Mouse (Mus musculus): ENCODE measurements around the gene Ager.

The Ager gene

DNA sequence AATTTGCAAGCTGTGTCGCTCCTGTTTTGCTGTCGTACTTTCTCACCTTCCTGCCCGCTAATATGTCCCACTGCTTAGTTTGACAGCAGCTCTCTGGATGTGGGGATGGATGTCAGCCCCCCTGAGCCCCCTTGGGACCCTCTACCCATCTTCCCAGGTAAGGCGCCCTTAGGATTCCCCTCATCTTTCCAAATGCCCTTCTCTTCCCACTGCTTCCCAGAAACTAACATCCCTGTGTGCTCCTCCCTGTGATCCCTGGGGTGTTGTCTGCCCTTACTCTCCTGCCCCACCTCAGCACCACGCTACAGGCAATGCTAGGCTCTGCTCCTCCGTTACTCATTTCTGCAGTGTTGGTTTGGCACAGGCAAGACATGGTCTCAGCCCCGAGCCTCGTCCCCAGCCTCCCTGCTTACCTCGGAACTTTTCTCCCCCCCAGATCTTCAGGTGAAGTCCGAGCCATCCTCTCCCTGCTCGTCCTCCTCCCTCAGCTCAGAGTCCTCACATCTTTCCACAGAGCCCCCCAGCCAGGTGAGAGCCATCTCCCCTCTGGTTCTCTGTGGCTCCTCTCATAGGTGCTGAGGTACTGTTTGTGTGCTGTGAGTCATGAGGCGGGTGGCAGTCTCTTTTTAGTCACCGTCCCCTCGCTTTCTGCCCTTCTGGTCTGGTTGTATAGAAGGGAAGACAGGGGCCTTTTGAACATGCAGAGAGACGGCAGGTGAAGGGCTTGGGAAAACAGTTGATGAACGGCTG, 50.7 kb downstream of the Ager start:
- in situ Hi-C loops (cut with MboI, MseI) = loop anchor here (25.0 kb wide), 1 partner anchor 464 kb away; the partner anchor contains the start of genes Csnk2b, Gpank1, Ly6g5b and Ly6g5c

DNA sequence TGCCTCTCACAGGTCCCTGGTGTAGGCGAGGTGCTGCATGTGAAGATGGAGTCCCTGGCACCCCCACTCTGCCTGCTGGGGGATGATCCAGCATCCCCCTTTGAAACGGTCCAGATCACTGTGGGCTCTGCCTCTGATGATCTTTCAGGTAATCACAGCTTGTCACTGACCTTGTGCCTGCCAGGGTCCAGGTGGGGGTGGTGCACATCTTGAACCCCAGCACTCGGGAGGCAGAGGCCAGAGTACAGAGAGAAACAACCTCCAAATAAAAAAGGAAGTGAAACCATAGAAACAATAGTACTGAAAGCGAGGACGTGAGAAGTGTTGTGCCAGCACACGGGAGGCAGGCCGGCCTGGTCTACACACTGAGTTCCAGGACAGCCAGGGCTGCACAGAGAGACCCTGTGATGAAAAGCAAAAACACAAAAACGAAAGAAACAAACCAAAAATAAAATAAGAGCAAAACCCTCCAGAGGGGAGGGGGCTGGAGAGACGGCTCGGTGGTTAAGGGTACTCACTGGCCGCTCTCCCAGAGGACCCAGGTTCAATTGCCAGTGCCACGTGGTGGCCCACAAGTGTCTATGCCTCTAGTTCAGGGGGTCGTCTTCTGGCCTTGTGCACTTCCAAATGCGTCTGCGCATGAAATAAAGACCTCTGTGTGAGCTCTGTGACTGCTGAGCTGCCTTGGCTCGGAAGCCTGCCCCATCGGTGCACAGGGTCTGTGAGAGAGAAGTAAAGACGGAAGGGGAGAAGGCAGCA, 51.6 kb downstream of the Ager start:
- in situ Hi-C loops (cut with MboI, MseI) = loop anchor here (25.0 kb wide), 1 partner anchor 463 kb away; the partner anchor contains the start of genes Csnk2b, Gpank1, Ly6g5b and Ly6g5c
